Mouse (Mus musculus): ENCODE measurements at regions not wholly inside any gene's neighbourhood (a gene's known extent, or its start where the extent isn't known, plus 50 kb on each side); places are given as distances from the start of the nearest gene placed in this dataset.

GRCm38 (mm10) chr9:98773651-98774185 is 68.6 kb upstream of the Prr23a1 start:
- no peak for TF ChIP-seq CTCF (IDR thresholded peaks at IDR 0.05; ENCODE audit: control insufficient read depth, insufficient read depth, insufficient replicate concordance, low read depth, low read length)
- TF ChIP-seq POLR2A (IDR thresholded peaks at IDR 0.05; ENCODE audit: control insufficient read depth, low read depth, low read length), result no peak
